Mouse (Mus musculus): ENCODE results near the gene Manf. TPM values are rescaled to one million over a fixed set of nuclear protein-coding genes. Genes with fewer than 3 reads are reported as not detected.

Gene Manf
- polyA plus RNA-seq, 1 experiment from 2014 or later: 240 TPM

DNA sequence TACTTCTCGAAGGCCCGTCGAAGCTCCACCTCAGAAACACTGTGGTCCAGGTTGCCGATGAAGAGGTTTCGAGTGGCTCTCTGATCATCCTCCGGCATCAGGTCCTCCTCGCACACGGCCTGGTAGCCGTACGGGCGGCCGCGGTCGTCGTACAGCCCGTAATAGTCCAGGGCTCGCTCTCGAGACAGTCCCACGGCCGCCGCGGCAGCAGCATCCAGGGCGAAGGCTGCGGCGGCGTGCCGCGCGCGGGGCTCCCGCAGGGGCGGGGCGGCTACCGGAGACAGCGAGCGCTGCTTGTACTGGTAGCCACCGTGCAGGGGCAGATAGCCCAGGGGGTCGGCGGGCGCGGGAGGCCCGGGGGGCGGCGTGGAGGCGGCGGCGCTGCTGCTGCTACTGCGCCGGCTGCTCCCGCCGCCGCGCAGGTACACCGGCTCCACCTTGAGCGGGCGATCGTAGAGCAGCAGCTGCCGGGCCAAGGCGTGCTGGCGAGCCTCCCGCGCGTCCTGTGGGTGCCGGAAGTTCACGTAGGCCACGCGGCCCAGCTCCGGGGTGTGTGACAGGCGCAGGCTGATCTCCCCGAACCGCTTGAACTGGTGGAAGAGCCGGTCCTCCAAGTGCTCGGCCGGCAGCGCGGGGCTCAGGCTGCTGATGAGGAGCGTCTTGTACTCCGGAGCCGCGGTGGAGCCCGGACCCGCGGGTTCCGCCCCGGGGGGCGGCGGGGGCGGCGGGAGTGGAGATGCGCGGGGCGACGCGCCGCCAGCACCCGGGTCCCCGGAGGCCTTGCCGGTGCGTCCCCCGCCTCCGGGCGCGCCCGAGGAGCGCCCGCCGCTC is 5.7 kb downstream of the Manf start:
- Histone ChIP-seq H3K9ac (ENCODE audit: low read depth, low read length) (peak overlapping the region; percentile 97), H3K4me2 (ENCODE audit: low read length) (peak overlapping the region; percentile 91), H3K27me3 (ENCODE audit: insufficient read depth, low read length) (no peaks in the 10 kb centered on the region), H3K4me3 (replicated peaks; ENCODE audit: low read depth, low read length) (peak overlapping the region; percentile 94), H3K4me1 (replicated peaks; ENCODE audit: insufficient read depth, low read length) (peaks cover 31% of the 10 kb centered on the region), H3K9me3 (replicated peaks; ENCODE audit: low read length) (no peaks in the 10 kb centered on the region), H3K36me3 (ENCODE audit: insufficient read depth, low read length) (peaks cover 40% of the 10 kb centered on the region), H3K27ac (peak overlapping the region; percentile 83)
- WGBS: under 1% methylated on average over 79 of the region's 107 CpGs
- no peak for TF ChIP-seq CTCF (IDR thresholded peaks at IDR 0.05; ENCODE audit: low read depth)
- ATAC-seq (replicated peaks; ENCODE audit: low FRiP score, low read depth): no peak
- peak; percentile 29 for DNase-seq (ENCODE audit: low spot score)

DNA sequence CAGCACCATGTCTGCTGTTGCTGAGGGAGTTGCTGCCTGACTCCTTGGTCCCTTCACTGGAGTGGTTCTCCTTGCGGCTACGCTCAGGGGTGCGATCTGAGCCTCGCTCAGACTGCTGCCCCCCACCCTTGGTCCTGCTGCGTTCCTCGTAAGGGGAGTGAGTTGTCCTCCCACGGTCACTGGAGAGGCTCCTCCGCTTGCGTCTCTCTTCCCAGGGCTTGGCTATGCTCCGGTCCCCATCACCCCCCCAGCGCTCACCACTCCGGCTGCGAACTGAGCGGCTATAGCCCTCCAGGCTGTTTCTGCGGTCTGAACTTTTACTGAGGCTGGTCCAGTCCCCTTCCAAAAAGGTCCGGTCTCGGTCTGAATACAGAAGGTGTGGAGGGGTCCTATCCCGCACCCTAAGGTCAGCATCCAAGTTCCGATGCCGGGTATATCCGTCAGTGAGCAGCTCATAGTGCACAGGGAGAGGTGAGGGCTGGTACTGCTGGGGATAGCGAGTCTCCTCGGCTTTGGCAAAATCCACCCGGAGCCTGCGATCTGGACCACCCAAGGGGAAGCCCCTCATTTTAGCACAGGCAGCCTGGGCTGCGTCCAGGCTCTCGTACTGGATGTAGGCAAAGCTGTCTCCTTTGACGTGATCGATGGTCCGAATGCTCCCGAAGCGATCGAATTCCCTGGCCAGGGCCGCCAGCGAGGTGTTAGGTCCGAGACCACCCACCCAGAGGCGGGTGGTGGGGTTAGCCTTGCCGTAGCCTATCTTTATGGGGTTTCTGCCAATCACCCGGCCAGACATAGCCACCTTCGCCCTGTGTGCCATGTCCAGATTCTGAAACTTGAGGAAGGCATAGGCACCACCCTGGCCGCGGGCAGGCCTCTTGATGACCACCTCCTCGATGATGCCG is 6.5 kb downstream of the Manf start:
- Histone ChIP-seq H3K4me2 (ENCODE audit: low read length) (peak overlapping the region; percentile 91), H3K36me3 (ENCODE audit: insufficient read depth, low read length) (peaks cover 38% of the 10 kb centered on the region), H3K9ac (ENCODE audit: low read depth, low read length) (peak overlapping the region; percentile 97), H3K27me3 (ENCODE audit: insufficient read depth, low read length) (no peaks in the 10 kb centered on the region), H3K27ac (no peak overlapping the region), H3K9me3 (replicated peaks; ENCODE audit: low read length) (no peaks in the 10 kb centered on the region), H3K4me3 (replicated peaks; ENCODE audit: low read depth, low read length) (peak overlapping the region; percentile 94), H3K4me1 (replicated peaks; ENCODE audit: insufficient read depth, low read length) (peaks cover 23% of the 10 kb centered on the region)
- 12% methylated on average over 44 of the region's 44 CpGs for WGBS
- ATAC-seq (replicated peaks; ENCODE audit: low FRiP score, low read depth) (no peak), DNase-seq (ENCODE audit: low spot score) (peak; percentile 22)
- no peak for TF ChIP-seq CTCF (IDR thresholded peaks at IDR 0.05; ENCODE audit: low read depth)

GRCm38 (mm10) chr9:106884306-106884705 is 7.5 kb downstream of the Manf start:
- peaks cover 21% of the 10 kb centered on the region for H3K4me1 ChIP-seq (replicated peaks; ENCODE audit: insufficient read depth, low read length)
- no peak for TF ChIP-seq CTCF (IDR thresholded peaks at IDR 0.05; ENCODE audit: low read depth)
- DNase-seq (ENCODE audit: low spot score): peak; percentile 11

GRCm38 (mm10) chr9:106883085-106883484 is 8.7 kb downstream of the Manf start:
- Histone ChIP-seq H3K27ac (no peak overlapping the region), H3K9ac (ENCODE audit: low read depth, low read length) (no peak overlapping the region), H3K4me2 (ENCODE audit: low read length) (no peak overlapping the region), H3K9me3 (replicated peaks; ENCODE audit: low read length) (no peaks in the 10 kb centered on the region), H3K36me3 (ENCODE audit: insufficient read depth, low read length) (peaks cover 25% of the 10 kb centered on the region), H3K27me3 (ENCODE audit: insufficient read depth, low read length) (no peaks in the 10 kb centered on the region), H3K4me1 (replicated peaks; ENCODE audit: insufficient read depth, low read length) (peaks cover 21% of the 10 kb centered on the region), H3K4me3 (replicated peaks; ENCODE audit: low read depth, low read length) (no peak overlapping the region)
- 77% methylated on average over 3 of the region's 3 CpGs for WGBS
- ATAC-seq (replicated peaks; ENCODE audit: low FRiP score, low read depth): no peak
- no peak for TF ChIP-seq CTCF (IDR thresholded peaks at IDR 0.05; ENCODE audit: low read depth)
- no peak for DNase-seq (ENCODE audit: low spot score)

More at GRCm38 (mm10) chr9:106884306-106884705, 7.5 kb downstream of the Manf start:
- Histone ChIP-seq H3K4me3 (replicated peaks; ENCODE audit: low read depth, low read length) (peak overlapping the region; percentile 94; the same call in 1 of the 2 replicates), H3K9ac (ENCODE audit: low read depth, low read length) (0 out of 2 replicates have a peak overlapping the region, but pooled peaks have one; percentile 49), H3K27me3 (ENCODE audit: insufficient read depth, low read length) (no peaks in the 10 kb centered on the region), H3K4me2 (ENCODE audit: low read length) (peak overlapping the region; percentile 91), H3K27ac (no peak overlapping the region), H3K36me3 (ENCODE audit: insufficient read depth, low read length) (peaks cover 31% of the 10 kb centered on the region), H3K9me3 (replicated peaks; ENCODE audit: low read length) (no peaks in the 10 kb centered on the region)
- 23% methylated on average over 16 of the region's 16 CpGs for WGBS
- no peak for ATAC-seq (replicated peaks; ENCODE audit: low FRiP score, low read depth)

DNA sequence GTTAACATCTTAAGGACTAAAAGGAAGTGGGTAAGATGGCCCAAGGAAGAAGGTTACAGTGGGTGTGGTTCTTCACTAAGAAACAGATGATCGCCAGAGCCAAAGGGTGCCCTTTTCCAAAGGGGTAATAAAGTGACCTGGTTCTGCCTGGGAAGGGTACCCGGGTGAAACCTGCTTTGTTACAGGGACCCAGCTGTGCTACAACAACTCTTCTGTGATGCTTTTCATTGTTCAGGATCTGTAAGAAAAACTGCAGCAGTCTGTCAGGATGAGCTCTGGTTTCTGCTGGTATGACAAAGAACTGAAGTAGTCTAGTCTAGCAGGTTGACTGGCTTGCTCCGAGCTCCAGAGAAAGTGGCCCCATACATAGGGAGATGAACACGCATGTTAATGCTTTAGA is 9.6 kb downstream of the Manf start:
- no peak for TF ChIP-seq CTCF (IDR thresholded peaks at IDR 0.05; ENCODE audit: low read depth)
- H3K27me3 ChIP-seq (ENCODE audit: insufficient read depth, low read length): no peaks in the 10 kb centered on the region
- H3K36me3 ChIP-seq (ENCODE audit: insufficient read depth, low read length): peaks cover 33% of the 10 kb centered on the region
- ATAC-seq (replicated peaks; ENCODE audit: low FRiP score, low read depth): no peak
- H3K4me1 ChIP-seq (replicated peaks; ENCODE audit: insufficient read depth, low read length): peaks cover 21% of the 10 kb centered on the region
- H3K9me3 ChIP-seq (replicated peaks; ENCODE audit: low read length): no peaks in the 10 kb centered on the region
- 64% methylated on average over 4 of the region's 4 CpGs for WGBS
- no peak overlapping the region for H3K4me3 ChIP-seq (replicated peaks; ENCODE audit: low read depth, low read length)
- H3K4me2 ChIP-seq (ENCODE audit: low read length): no peak overlapping the region
- no peak overlapping the region for H3K9ac ChIP-seq (ENCODE audit: low read depth, low read length)
- no peak overlapping the region for H3K27ac ChIP-seq
- no peak for DNase-seq (ENCODE audit: low spot score)

GRCm38 (mm10) chr9:106881071-106881755 is 10.6 kb downstream of the Manf start:
- no peak overlapping the region for H3K4me3 ChIP-seq (replicated peaks; ENCODE audit: low read depth, low read length)
- WGBS: 51% methylated on average over 4 of the region's 4 CpGs
- no peak overlapping the region for H3K27ac ChIP-seq
- H3K9ac ChIP-seq (ENCODE audit: low read depth, low read length): no peak overlapping the region
- no peak for TF ChIP-seq CTCF (IDR thresholded peaks at IDR 0.05; ENCODE audit: low read depth)
- no peak for DNase-seq (ENCODE audit: low spot score)
- H3K27me3 ChIP-seq (ENCODE audit: insufficient read depth, low read length): no peaks in the 10 kb centered on the region
- no peak for ATAC-seq (replicated peaks; ENCODE audit: low FRiP score, low read depth)
- H3K4me1 ChIP-seq (replicated peaks; ENCODE audit: insufficient read depth, low read length): peaks cover 21% of the 10 kb centered on the region
- H3K36me3 ChIP-seq (ENCODE audit: insufficient read depth, low read length): peaks cover 40% of the 10 kb centered on the region
- no peak overlapping the region for H3K4me2 ChIP-seq (ENCODE audit: low read length)
- H3K9me3 ChIP-seq (replicated peaks; ENCODE audit: low read length): no peaks in the 10 kb centered on the region

Data from kidney, postnatal 0 days (tissue).